In genomic region chr2:102315153-102315552, GRCm38 (mm10) we compare ENCODE assay signal across 22 mouse cellular contexts.
DNase-seq lines count a peak whose midpoint lies in the region; ATAC-seq lines count a peak whose summit lies in the region.
"Had no signal": no experiment of that assay in that cellular context is flagged by ENCODE, and none has a peak within 500 bp of the region (broad histone marks: within the 10 kb centered on the region; RNA-seq: fewer than 3 reads in every experiment).

No protein-coding gene starts in this region.

- no peak overlapping the region for H3K4me3 ChIP-seq in heart, embryonic 13.5 days
- H3K4me3 ChIP-seq in brown adipose tissue, adult 24 weeks (ENCODE audit: insufficient read depth, low read depth, low read length), result no peak overlapping the region
- H3K4me3 ChIP-seq: embryonic facial prominence, embryonic 13.5 days; embryonic facial prominence, embryonic 15.5 days; forebrain, embryonic 10.5 days; forebrain, embryonic 12.5 days had no signal

- ATAC-seq in heart, embryonic 13.5 days (ENCODE audit: extremely low read depth, insufficient number of reproducible peaks, low FRiP score, low TSS enrichment), result no peak
- ATAC-seq: activated CD4-positive, CD25-positive, alpha-beta regulatory T cell, adult 4 months; forebrain, embryonic 14.5 days; forebrain, embryonic 16.5 days; Patski had no signal

- no peak overlapping the region for H3K4me2 ChIP-seq in heart, embryonic 13.5 days
- H3K4me2 ChIP-seq: embryonic facial prominence, embryonic 13.5 days; embryonic facial prominence, embryonic 15.5 days; forebrain, embryonic 12.5 days had no signal

- 0 out of 2 replicates have a peak overlapping the region, but pooled peaks have one; percentile 15 for H3K27ac ChIP-seq in heart, embryonic 13.5 days (replicated peaks)
- peak overlapping the region; percentile 17 for H3K27ac ChIP-seq in brown adipose tissue, adult 24 weeks (replicated peaks; ENCODE audit: low read depth, low read length)
- H3K27ac ChIP-seq: embryonic facial prominence, embryonic 13.5 days; embryonic facial prominence, embryonic 15.5 days; forebrain, embryonic 10.5 days; forebrain, embryonic 12.5 days had no signal

- H3K27me3 ChIP-seq in heart, embryonic 13.5 days (replicated peaks), result no peaks in the 10 kb centered on the region
- H3K27me3 ChIP-seq: embryonic facial prominence, embryonic 13.5 days; embryonic facial prominence, embryonic 15.5 days; forebrain, embryonic 12.5 days; Patski had no signal

- no peaks in the 10 kb centered on the region for H3K9me3 ChIP-seq in heart, embryonic 13.5 days
- H3K9me3 ChIP-seq: embryonic facial prominence, embryonic 13.5 days; embryonic facial prominence, embryonic 15.5 days; forebrain, embryonic 10.5 days; forebrain, embryonic 12.5 days had no signal

- peaks cover 36% of the 10 kb centered on the region for H3K4me1 ChIP-seq in heart, embryonic 13.5 days
- H3K4me1 ChIP-seq in brown adipose tissue, adult 24 weeks (ENCODE audit: control insufficient read depth, insufficient read depth, insufficient read length, low read length), result peaks cover 12% of the 10 kb centered on the region
- H3K4me1 ChIP-seq: forebrain, embryonic 12.5 days had no signal

- H3K36me3 ChIP-seq in heart, embryonic 13.5 days, result no peaks in the 10 kb centered on the region
- H3K36me3 ChIP-seq: embryonic facial prominence, embryonic 13.5 days; embryonic facial prominence, embryonic 15.5 days; forebrain, embryonic 10.5 days; forebrain, embryonic 12.5 days had no signal

- WGBS in heart, embryonic 13.5 days, result 81% methylated on average over 4 of the region's 4 CpGs

- intact Hi-C loops in heart, postnatal 10 days (cut with DNase I), result no loop called here

- H3K9ac ChIP-seq in heart, embryonic 13.5 days, result no peak overlapping the region
- H3K9ac ChIP-seq: embryonic facial prominence, embryonic 13.5 days; embryonic facial prominence, embryonic 15.5 days; forebrain, embryonic 12.5 days had no signal

- DNase-seq in heart, postnatal 10 days, result no peak
- DNase-seq in fat pad, adult 2 months (ENCODE audit: extremely low read depth, low read depth, low spot score), result peak; percentile 50
- DNase-seq in Muller cell, postnatal 12 days (ENCODE audit: inconsistent ontology term), result no peak
- DNase-seq: adrenal gland, adult 8-10 months; adrenal gland, postnatal 36 days; cerebellum, adult 11 months; cerebellum, adult 18-20 months; cerebellum, adult 8-10 months; cerebellum, adult 9-11 months; cerebellum, postnatal 14 days; cerebellum, postnatal 36 days; embryo, embryonic 11 days had no signal
